Mouse (Mus musculus): ENCODE measurements around the gene Jmjd6.
"Not testable (repeated sequence)": the region's sequence is repeated elsewhere in the genome, so short reads cannot be mapped to it uniquely, and the experiment has no call there.

Jmjd6 gene

DNA sequence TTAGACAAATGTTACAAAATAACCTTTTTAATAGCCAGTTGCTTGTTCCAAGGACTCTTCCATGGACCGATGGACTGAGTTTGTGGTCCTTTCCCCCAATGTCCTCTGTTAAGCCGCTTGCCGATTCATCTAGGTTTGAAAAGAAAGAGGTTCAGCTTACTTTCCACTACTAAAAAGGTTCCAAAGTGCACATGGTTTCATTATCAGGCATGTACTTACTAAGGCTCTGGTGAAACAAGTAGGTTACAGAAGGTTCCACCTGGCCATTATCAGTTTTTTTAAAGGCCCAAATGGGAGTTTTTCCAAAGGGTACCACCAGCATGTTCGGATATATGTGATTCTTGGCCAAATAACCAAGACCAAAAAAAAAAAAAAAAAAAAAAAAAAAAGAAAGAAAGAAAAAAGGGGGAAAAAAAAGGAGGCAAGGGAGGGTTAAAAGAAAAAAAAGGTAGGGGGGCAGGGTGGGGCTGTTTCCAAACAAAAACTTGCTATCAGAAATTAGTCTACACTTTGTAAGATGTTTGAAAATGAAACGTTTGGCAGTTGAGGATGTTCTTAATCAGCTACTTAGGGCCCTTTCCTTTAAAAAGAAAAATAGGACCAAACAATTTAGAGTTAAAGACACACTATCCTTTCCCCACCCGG is 7.7 kb upstream of the Jmjd6 start:
- no peak for DNase-seq

DNA sequence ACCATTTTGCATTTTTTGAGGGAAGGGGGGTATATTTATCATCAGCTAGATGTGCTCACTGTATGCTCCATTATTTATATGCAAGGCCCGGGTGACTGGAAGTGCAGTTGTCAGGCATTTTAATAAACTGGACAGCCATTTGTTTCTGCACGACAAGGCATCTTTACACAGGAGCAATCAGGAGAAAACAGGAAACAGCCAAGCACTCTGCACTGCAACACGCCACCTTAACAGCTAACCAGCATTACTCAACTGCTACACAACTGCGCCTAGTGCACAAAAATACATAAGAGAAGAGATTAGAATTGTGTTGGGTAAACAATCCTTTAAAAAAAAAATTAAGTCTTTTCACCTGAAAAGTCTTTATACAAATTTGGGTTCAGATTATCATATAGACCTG is 6.8 kb upstream of the Jmjd6 start:
- DNase-seq, result no peak

DNA sequence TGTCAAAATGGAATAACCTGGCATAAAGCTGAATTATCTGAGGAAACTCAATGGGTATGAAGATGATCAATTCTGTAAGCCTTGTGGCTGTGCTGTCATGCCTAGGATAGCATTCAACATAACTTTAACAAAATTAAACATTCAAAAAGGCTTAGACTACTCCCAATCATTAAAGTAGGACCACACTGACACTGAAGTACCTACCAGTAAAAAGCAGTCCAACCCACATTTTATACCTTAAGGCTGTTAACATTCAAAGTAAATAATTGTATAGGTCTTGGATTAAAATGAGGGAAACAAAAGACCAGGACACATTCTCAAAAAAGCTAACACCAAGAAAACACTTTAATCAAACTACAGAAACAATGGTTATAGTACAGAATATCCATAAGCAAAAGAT is 6.3 kb upstream of the Jmjd6 start:
- no peak for DNase-seq

DNA sequence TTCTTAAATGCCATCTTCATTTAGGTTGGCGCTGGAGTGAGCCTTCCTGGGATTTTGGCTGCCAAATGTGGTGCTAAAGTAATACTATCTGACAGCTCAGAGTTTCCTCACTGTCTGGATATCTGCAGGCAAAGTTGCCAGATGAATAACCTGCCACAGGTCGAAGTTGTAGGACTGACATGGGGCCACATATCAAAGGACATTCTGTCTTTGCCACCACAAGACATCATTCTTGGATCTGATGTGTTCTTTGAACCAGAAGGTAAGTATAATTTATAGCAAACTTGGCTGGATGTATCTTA is 5.6 kb upstream of the Jmjd6 start:
- DNase-seq, result not testable (repeated sequence)

DNA sequence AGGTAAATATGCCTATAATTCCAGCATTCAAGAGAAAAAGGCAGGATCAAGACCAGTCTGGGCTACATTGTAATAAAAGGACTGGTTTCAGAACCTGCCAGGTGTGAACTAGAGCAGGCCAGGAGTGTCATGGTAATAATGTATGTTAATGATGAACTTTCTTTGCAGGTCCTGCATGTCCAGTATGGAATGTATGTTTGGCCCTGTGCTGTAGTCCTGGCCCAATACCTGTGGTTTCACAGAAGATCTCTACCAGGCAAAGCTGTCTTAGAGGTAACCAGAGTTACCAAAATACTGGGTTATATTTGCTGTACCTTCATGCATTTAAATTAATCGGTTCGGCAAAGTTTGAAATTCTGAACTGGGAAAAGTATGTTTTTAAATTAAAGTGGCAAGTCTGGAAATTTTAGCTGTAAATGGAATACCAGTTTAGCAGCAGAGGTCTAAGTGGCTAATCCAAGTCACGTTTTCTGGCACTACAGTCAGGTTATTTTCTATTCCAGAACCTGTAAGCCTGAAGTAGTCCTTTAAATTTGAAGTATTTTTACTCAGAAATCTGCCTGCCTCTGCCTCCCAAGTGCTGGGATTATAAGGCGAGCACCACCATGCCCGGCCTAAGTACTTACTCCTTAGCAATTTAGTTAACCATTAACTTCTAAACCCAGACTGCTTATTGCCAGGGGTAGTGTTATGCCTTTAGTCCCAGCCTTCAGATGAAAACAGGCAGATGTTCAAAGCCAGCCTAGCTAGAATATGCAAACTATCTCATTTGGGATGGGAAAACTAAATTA is 5.0 kb upstream of the Jmjd6 start:
- no peak for DNase-seq

DNA sequence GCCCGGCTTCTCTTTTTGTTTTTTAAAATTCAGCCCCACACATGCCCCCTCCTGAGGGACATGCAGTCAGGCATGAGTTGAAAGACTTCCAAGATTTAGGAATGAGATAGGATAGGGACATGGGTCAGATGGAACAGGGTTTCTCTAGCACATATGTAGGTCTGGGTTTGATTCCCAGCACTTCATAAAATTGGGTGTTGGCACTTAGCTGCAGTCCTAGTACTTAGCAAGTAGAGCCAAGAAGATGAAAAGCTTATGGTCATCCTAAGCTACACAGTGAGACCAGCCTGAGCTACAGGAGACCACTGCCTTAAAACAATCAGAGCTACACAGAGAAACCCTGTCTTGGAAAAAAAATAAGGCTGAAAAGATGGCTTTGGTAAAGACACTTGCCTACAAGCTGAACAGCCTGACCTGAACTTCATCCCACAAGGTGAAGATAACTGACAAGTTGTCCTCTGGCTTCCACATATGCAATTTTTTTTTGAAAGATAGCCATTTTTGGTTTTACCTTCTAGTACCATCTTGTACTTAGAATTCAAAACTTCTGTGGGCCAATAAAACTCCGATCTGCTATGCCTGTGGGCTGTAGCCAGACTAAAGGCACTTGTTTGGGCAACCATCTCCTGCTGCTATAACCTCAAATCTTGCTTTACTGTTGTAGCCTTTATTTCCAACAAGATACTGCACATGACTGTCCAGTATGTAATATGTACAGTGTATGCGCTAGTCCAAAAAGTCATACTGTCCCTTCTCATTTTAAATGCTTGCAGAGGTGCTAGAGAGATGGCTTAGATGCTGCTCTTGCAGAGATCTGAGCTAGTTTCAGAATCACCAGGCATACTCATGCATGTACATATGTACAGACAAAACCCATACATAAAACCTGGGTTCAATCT is 4.2 kb upstream of the Jmjd6 start:
- no peak for DNase-seq

DNA sequence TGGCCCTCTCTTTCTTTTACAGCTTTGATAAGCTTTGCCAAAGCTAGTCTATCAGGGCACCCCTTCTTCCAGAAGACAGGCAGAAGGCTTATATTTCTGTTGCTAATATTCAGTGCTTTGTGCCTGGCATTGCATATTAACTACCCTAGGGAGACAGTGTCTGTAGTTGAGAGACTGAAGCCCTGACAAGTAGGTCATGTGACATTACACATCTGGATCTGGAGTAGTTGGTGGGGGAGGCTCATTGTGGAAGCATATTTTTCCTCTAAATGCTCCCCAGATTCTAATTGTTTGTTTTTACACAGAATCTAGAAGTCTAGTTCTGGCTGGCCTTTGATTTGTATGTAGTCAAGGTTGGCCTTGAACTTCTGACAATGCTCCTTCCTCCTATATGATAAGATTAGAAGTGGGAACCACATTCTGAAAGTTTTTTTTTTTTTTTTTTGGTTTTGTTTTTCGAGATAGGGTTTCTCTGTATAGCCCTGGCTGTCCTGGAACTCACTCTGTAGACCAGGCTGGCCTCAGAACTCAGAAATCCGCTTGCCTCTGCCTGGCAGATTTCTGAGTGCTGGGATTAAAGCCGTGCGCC is 3.4 kb upstream of the Jmjd6 start:
- no peak for DNase-seq

DNA sequence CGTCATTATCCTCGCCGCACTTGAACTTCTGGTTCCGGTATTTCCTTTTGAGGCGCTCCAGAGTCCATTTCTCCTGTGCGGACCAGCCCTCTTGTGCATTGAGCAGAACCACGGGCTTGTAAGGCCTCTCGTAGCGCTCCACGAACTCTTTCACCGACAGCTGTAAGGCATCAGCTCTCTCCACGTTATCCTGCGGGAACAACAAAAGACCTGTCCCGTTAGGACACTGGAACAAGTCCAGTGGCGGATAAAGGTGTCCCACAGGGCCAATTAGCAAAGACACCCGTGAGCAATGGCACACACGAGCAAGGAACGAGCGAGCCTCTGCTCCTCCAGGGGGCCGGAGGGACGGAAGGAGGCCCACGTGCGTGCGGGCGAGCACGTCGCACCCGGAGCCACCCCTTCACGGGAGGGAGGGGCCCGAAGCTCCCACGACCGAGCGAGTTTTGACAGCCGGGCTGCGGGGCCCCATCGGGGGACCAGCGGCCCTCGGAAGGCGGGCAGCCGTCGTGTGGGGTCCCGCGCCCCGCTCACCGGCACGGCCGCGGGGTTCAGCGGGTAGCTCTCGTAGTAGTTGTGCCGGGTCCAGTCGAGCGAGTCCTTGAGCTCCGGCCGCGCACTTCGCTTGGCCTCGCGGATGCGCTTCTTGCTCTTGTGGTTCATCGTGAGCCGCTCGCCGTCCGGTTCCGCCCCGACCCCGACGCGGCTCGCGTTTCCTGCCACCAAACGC is 553 bp downstream of the Jmjd6 start:
- DNase-seq, result peak; percentile 98

DNA sequence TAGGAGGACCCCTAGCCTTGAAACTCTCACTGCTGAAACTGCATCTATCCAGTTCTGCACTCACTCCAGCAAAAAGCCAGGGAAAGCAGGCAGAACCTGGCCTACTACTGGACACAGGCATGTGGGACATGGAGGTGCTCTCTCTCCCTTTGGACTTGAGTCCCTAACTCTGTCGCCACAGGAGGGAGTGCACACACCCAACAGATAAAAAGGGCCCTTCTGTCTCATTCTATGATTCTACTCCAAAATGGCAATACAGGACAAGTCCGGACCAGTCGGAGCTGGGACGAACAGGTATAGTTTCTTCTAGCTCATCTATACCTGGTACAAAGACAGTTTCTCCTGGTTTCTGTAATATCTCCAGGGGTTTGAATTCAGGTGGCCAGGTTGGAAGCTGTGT is 2.5 kb downstream of the Jmjd6 start:
- DNase-seq, result no peak

DNA sequence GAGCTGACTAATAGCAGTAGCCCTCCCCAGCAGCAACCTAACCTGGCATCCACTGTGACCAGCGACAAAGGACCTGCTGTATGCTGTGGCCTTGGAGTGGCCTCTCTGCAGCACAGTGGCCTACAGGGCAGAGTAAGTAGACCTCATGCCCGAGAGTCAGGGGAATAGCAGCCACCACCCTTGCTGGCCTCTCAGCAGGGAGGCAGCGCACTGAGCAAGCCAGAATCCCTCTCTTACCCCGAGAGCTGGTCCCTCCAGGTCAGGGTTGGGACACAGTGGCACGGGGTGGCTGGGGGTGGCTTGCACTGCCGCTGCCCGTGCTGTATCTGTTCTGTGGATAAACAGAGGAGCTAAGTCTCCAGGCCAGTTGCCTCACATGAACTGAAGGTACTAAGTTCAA is 3.6 kb downstream of the Jmjd6 start:
- peak; percentile 94 for DNase-seq

DNA sequence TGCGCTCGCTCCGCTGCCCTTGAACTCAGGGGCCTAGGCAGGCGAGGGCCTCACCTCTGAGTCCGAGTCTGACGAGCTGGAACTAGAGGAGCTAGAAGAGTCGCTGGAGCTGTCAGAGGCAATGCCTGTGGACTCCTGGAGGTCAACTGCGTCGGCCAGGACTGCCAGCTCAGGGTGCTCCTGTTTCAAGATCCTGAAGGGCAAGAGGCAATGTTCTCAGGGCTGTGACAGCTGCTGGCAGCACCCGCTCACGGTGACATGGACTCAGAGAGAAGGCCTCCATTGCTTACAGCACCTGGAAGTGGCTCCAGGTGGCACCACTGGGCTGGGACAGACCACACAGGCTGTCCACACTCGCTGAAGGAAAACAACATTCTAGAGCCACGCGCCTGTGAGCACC is 4.3 kb downstream of the Jmjd6 start:
- peak; percentile 93 for DNase-seq

DNA sequence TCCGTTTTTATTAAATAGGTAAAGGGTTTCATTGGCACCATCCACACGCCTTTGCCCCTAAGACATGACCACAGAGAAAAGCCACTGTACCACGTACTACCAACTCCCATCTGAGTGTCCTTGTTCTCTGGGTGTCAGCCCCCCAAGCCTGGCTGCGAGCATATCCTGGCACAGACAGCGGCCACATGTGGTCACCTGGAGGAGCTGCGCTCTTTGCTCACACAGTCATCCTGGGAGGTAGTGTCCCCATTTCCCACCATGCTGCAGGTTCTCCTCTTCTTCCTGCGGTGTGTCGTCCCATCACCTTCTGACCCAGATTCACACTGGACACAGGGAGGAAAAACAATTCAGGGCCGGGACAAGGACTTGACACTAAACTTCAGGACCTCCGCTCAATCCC is 5.8 kb downstream of the Jmjd6 start:
- DNase-seq, result peak; percentile 90

DNA sequence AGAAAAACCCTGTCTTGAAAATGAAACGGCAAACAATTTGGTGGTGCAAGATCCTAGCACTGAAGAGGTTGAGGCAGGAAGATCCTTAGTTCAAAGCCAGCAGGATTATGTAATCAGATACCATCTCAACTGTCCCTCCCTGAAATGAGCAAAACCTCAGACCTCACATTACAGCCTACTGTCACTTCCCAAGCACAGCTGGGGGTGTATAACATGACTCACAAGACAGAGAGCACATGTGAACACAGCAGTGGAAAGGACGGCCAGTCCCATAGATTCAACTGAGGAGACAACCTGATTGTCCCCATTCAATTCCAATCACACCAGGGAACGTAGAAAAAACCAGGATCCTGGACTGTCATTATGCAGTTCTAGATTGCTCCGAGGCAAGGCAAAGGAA is 7.0 kb downstream of the Jmjd6 start:
- DNase-seq, result no peak

DNA sequence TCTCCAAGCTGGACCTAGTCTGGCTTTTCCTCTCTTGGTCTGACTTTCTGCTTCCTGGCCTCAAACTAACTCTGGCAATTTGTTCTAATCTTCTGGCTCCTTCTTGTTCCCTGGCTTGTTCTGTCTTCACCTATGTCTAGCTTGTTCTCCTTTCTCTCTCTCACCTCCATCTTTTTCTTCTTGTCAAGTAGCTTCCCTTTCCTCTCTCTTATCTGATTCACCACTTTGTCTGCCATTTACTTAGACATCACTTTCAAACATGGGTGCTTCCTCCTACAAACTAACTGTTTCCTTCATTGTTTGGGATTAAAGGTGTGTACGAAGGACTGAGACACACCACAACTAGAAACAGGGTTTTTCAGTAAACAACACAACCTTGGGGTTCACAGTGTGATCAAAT is 8.3 kb downstream of the Jmjd6 start:
- DNase-seq, result no peak

DNA sequence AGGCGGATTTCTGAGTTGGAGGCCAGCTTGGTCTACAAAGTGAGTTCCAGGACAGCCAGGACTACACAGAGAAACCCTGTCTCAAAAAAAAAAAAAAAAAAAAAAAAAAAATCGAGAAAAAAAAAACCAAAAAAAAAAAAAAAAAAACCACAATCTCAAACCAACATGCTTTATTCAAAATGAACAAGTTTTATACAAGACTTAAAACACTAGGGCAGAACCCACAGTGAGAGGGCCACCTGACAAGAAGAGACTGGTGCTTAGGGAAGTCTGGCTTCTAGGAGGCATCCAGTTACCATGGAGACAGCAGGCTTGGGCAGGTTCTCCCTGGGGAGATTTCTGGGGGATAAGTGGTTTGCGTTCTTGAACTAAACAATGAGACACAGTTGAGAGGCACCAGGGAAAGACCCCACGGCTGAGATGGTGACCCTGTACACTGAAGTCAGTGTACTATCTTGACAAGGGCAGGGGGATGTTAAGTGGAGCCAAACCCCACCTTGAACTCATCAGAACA is 11.0 kb downstream of the Jmjd6 start:
- peak; percentile 87 for DNase-seq

DNA sequence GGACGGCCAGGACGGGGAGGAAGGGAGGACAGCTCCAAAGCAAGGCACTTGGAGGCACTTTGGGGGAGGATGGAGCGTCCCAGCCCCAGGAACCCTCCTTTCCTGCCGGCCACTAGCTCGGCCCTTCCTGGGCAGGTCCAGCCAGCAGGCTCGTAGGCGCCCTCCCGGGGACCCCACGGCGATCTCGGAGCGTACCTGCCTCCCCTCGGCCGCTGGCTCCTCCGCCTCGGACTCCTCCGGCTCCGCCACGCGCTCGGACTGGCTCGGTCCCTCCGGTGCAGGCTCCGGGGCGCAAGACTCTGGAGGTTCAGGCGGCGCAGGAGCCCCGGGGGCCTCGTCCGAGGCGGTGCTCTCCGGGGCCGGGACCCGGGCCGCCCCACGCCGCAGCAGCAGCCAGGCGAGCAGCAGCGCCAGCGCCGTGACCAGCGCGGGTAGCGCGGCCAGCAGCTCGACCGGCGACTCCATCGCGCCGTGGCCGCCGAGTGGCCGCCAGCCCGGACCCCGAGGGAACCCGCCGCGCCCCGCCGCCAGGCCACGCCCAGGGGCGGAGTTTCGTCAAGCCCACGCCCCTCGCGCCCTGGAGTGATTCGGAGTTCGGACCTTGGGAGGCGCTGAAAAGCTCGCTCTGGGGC is 15.6 kb downstream of the Jmjd6 start, which contains the start of gene Mxra7:
TSS of gene Mxra7 (minus strand) at position 513 of the 632 bp plus-strand sequence.
- DNase-seq, result peak; percentile 99

DNA sequence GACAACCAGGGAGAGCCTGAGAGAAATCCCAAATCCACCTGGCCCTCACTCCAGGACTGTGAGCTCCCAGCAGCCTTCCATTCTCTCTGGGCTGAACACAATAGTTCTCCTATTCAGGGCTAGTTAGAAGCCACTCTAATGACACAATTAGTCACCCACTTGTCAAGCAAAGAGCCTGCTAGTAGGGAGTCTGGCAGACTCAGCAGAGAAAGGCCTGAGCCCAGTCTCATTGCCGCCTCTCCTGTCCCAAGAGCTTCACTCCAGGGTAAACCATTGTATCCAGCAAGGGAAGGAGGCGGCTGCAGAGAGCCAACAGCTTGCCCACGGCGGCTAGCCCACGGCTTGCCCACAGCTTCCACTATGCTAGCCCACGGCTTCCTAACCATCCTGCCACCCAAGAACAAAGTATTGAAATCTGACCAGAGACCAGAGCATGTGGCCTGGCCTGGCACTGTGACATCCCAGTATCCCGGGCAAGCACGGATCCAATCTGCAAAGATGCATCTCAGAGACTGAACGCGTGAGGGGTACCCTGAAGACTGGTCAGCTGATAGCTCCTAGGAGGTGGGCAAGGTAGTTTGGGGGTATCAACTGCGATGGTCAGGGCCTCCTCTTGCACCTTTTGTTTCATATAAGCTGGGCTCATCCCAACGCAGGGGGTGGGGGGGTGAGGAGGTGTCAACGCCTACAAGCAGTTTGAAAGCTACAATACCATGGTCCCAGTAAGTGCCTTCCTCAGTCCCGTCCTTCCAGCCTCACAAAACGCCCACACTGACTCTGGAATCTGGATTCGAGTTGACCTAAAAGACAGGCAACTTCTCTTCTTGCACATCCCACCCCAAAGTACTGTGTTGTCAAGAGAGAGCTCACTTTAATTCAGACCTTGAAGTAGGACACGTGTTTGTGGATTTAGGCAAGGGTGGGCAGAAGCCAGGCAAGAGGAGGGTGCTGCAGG is 16.4 kb downstream of the Jmjd6 start:
- DNase-seq, result peak; percentile 94

DNA sequence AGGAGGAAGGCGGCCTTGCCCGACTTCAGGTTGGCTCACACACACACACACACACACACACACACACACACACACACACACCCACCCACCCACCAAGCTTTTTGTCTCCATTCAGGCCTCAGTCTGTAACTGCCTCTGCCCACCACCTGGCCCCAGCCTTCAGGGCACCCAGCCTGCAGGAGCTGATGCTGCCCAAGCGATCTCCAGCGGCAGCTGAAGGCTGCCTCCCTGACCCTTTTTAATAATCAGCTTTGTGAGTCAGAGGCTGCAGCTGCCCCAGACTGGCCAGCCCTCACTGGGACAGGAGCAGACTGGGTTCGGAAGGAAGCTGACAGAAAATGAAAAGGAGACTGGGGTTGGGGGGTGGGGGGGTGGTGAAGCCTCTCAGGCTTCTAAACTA is 18.0 kb downstream of the Jmjd6 start:
- peak; percentile 92 for DNase-seq

DNA sequence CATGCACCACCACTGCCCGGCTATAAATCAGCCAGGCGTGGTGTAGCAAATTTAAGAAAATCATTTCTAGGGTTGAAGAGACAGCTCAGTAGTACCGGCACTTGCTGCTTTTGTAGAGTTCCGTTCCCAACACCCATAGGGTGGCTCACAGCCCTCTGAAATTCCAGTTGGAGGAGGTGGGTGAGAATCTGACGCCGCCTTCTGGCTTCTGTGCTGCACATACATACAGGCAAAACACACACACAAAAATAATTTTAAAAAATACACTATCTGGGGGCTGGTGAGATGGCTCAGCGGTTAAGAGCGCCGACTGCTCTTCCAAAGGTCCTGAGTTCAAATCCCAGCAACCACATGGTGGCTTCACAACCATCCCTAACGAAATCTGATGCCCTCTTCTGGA is 19.4 kb downstream of the Jmjd6 start:
- DNase-seq, result peak; percentile 89

DNA sequence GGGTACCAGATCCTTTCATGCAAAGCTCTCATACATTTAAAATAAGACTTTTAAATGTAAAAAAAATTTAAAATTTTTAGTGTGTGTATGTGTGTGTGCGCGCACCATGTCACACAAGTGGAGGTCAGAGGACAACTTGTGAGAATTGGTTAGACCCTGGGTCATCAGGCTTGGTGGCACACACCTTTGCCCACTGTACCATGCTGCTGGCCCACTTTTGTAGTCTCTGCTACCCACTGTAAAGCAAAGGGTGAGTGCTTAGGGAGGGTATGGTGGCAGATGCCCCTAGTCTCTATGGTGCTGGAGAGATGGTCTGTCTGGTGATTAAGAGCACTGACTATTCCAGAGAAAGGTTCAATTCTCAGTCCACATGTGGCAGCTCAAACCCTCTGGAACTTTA is 20.0 kb downstream of the Jmjd6 start:
- peak; percentile 90 for DNase-seq

DNA sequence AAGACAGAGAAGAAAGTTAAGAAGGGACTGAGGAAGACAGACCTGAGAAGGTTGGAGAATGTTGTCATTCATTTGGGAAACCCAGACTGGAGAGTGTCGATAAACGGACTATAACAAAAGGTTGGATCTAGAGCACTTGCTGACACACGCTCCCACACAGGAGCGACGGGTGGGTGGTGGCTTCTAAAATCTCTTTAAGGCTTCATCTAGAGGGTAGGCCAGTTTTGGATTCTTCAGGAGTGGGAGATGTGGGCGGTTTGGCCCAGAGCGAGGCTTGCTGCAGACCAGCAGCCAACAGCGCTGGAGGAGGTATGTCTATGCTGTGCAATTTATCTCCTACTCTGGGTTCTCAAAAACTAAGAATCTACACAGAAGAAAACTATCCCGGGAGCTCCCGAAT is 20.6 kb downstream of the Jmjd6 start:
- DNase-seq, result no peak

All from heart, adult 11 months (tissue).